9 mouse cellular contexts compared by ENCODE assay signal in genomic region chr1:132844088-132844804, GRCm38 (mm10). TPM values are rescaled to one million over a fixed set of nuclear protein-coding genes. Genes with fewer than 3 reads are reported as not detected.
DNase-seq lines count a peak whose midpoint lies in the region.
"Had no signal": no experiment of that assay in that cellular context is flagged by ENCODE, and none has a peak within 500 bp of the region (broad histone marks: within the 10 kb centered on the region; RNA-seq: fewer than 3 reads in every experiment).

No protein-coding gene starts in this region.

- no peaks in the 10 kb centered on the region for H3K36me3 ChIP-seq in forebrain, embryonic 10.5 days (replicated peaks)
- H3K36me3 ChIP-seq: embryonic facial prominence, embryonic 12.5 days had no signal

- H3K4me3 ChIP-seq in forebrain, embryonic 10.5 days = no peak overlapping the region
- H3K4me3 ChIP-seq: embryonic facial prominence, embryonic 12.5 days had no signal

- H3K27ac ChIP-seq in forebrain, embryonic 10.5 days = no peak overlapping the region
- H3K27ac ChIP-seq: embryonic facial prominence, embryonic 12.5 days had no signal

- peak; percentile 52 to 74 for DNase-seq in layer of hippocampus, postnatal 10 days (ENCODE audit: low spot score in 2 of 2)
- no peak for DNase-seq in layer of hippocampus, adult 18-20 months (ENCODE audit: low spot score in 2 of 2)
- peak; percentile 70 for DNase-seq in adrenal gland, adult 2 months
- DNase-seq in gastrocnemius, adult 18-20 months (ENCODE audit: low spot score) = peak; percentile 58
- peak; percentile 86 for DNase-seq in kidney, adult 8-10 months
- peak; percentile 44 for DNase-seq in skeletal muscle tissue, adult 2 months (ENCODE audit: low read depth, low spot score)
- no peak for DNase-seq in spleen, postnatal 4 days (ENCODE audit: low spot score in 2 of 2)
- no peak for DNase-seq in forebrain, embryonic 10.5 days (ENCODE audit: extremely low spot score, low spot score)

- WGBS in forebrain, embryonic 10.5 days = 96% methylated on average over 20 of the region's 20 CpGs

- no peaks in the 10 kb centered on the region for H3K27me3 ChIP-seq in forebrain, embryonic 10.5 days (ENCODE audit: poor library complexity, severe bottlenecking)
- H3K27me3 ChIP-seq: embryonic facial prominence, embryonic 12.5 days had no signal

- H3K4me1 ChIP-seq in forebrain, embryonic 10.5 days = no peaks in the 10 kb centered on the region
- H3K4me1 ChIP-seq: embryonic facial prominence, embryonic 12.5 days had no signal

- peaks cover 12% of the 10 kb centered on the region for H3K9me3 ChIP-seq in forebrain, embryonic 10.5 days
- H3K9me3 ChIP-seq: embryonic facial prominence, embryonic 12.5 days had no signal

RNA-seq across cellular contexts. Expression of gene Lrrn2, which starts 35.8 kb away (rescaled TPM):
- total RNA-seq in layer of hippocampus, postnatal 10 days (2021) = 100 to 1,000 TPM; 168 to 185 TPM
- total RNA-seq in layer of hippocampus, adult 18-20 months (2021) = 100 to 1,000 TPM; 213 to 214 TPM
- total RNA-seq in adrenal gland, adult 2 months (2021) = 10 to 100 TPM in 1 of 2 experiments, 1 to 10 TPM in 1; 5.3 to 25.9 TPM
- polyA plus RNA-seq in adrenal gland, adult 2 months (2012; rRNA removed) = 15.4 and 18.2 TPM in 2 replicates
- under 1 TPM; 0.32 to 0.57 TPM for total RNA-seq in gastrocnemius, adult 18-20 months (2021)
- 5.5 and 6.0 TPM in 2 replicates for polyA plus RNA-seq in forebrain, embryonic 10.5 days (2016; fragmentation: Nextera tagmentation; extraction: Ambion mirVana)

Comparison
In these comparisons a context has a peak if more than half of its experiments do, and no peak if none do; other contexts are left out.
1. DNase-seq: peak in layer of hippocampus, postnatal 10 days (2 of 2), adrenal gland, adult 2 months (single experiment), gastrocnemius, adult 18-20 months (single experiment), kidney, adult 8-10 months (2 of 2) and skeletal muscle tissue, adult 2 months (single experiment); none in layer of hippocampus, adult 18-20 months (0 of 2), spleen, postnatal 4 days (0 of 2) and forebrain, embryonic 10.5 days (single experiment).
2. RNA of gene Lrrn2, which starts 35.8 kb away (total RNA-seq): 213 to 214 TPM in layer of hippocampus, adult 18-20 months and 168 to 185 TPM in layer of hippocampus, postnatal 10 days; 5.3 to 25.9 TPM in adrenal gland, adult 2 months and 0.32 to 0.57 TPM in gastrocnemius, adult 18-20 months; every median in the first group is over 4 times any median in the second.